Mouse (Mus musculus) midbrain, embryonic 11.5 days (tissue): ENCODE results near the gene Spata2l. TPM values are rescaled to one million over a fixed set of nuclear protein-coding genes. Genes with fewer than 3 reads are reported as not detected.

Experiments
- polyA plus RNA-seq: library from polyadenylated mRNA; unstranded; fragments of >200 nt; fragmentation: Nextera tagmentation; extraction: Ambion mirVana; gene quantifications from 2 replicates; pipeline ENCODE4 v1.2.1, GENCODE M21; 2014

The Spata2l gene
- polyA plus RNA-seq, 1 experiment from 2014 or later: 1.2 TPM

Other genes with a start within 250 kb of the Spata2l start
- 61.9 and 72.0 TPM in 2 replicates for gene Ankrd11, start 194.0 kb downstream of the Spata2l start, polyA plus RNA-seq
- 35.9 TPM in 2 replicates for gene Spg7, start 173.3 kb downstream of the Spata2l start, polyA plus RNA-seq
- 1,312 and 1,403 TPM in 2 replicates for gene Rpl13, start 133.9 kb downstream of the Spata2l start, polyA plus RNA-seq
- 0.07 TPM in 1 of 2 replicates, not detected in the other for gene Cpne7, start 118.9 kb downstream of the Spata2l start, polyA plus RNA-seq
- 2.9 and 3.2 TPM in 2 replicates for gene Sult5a1, start 77.9 kb downstream of the Spata2l start, polyA plus RNA-seq
- 1.7 and 2.2 TPM in 2 replicates for gene Dpep1, start 50.0 kb downstream of the Spata2l start, polyA plus RNA-seq
- gene Chmp1a, start 23.5 kb downstream of the Spata2l start, polyA plus RNA-seq: 92.7 and 104 TPM in 2 replicates
- gene Spata33, start 23.4 kb downstream of the Spata2l start, polyA plus RNA-seq: 5.9 and 6.0 TPM in 2 replicates
- gene Cdk10, start 11.4 kb downstream of the Spata2l start, polyA plus RNA-seq: 30.9 and 34.3 TPM in 2 replicates
- gene Zfp276, start 18.0 kb upstream of the Spata2l start, polyA plus RNA-seq: 15.2 and 19.0 TPM in 2 replicates
- 23.7 and 23.8 TPM in 2 replicates for gene Vps9d1, start 18.1 kb upstream of the Spata2l start, polyA plus RNA-seq
- 31.5 and 33.1 TPM in 2 replicates for gene Fanca, start 82.3 kb upstream of the Spata2l start, polyA plus RNA-seq
- gene Spire2, start 96.5 kb upstream of the Spata2l start, polyA plus RNA-seq: 9.2 and 13.2 TPM in 2 replicates
- gene Tcf25, start 137.5 kb upstream of the Spata2l start, polyA plus RNA-seq: 171 and 181 TPM in 2 replicates
- 0.06 and 0.12 TPM in 2 replicates for gene Mc1r, start 170.9 kb upstream of the Spata2l start, polyA plus RNA-seq
- gene Tubb3, start 175.2 kb upstream of the Spata2l start, polyA plus RNA-seq: 777 and 840 TPM in 2 replicates
- gene Def8, start 187.3 kb upstream of the Spata2l start, polyA plus RNA-seq: 35.3 and 35.5 TPM in 2 replicates
- 38.4 and 39.9 TPM in 2 replicates for gene Afg3l1, start 241.7 kb upstream of the Spata2l start, polyA plus RNA-seq